Mouse (Mus musculus) testis, postnatal 14 days (tissue): Measurements from ENCODE around the gene Adam30.

Experiments
- DNase-seq: peaks from one replicate; pipeline ENCODE4 v3.0.0; 2021; ENCODE audit warnings: low spot score

Gene Adam30

DNA sequence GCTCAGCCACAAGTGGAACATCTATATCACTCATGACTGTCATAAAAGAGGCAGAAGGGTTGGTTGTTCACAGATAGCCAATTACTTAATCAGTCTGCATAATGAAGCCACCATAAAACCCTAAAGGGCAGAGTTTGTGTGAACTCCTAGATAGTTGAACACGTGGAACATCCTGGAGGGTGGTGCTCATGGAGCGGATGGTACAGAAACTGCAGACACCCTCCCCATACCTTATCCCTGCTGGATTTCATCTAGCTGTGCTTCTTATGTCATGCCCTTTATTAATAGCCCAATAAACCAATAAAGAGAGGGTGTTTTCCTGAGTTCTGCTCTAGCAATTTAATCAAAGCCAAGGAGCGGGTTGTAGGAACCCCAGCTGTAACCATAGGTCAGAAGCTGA lies 27.3 kb downstream of the Adam30 start:
- no peak for DNase-seq

DNA sequence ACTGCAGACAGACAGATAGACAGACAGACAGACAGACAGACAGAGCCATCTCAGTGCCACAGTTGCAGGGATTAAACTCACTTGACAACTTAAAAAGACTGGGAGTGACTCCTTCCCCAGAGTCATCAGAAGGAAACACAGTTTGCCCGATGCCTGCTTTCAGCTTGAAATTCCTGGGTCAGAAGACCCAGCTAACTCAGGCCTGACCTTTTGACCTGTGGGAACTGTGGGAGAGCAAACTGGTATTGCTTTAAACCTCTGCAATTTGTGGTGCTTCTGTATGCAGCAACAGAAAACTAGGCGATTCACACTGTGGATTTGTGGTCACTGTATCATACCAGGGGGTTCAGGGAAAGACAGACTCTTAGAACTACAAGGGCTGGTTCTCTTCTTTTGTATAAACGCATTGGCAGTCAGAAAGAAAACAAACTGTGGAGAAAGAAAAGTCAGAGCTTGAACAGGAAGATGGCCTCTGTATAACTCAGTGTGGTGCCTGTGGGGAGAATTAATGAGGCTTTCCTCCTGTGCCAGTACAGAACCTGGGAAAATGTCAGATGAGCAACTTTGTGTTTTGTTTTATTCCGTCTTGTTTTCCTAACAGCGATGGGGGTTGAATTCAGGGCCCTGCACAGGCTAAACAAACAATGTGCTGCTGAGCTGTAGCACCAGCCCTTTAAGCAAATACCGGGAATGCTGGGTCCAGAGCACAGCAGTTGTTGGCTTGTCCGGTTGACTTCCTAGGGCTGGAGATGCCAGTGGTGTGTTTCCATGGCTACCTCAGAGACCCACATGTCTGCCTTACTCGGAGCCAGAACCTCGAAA lies 37.5 kb downstream of the Adam30 start:
- DNase-seq = no peak

DNA sequence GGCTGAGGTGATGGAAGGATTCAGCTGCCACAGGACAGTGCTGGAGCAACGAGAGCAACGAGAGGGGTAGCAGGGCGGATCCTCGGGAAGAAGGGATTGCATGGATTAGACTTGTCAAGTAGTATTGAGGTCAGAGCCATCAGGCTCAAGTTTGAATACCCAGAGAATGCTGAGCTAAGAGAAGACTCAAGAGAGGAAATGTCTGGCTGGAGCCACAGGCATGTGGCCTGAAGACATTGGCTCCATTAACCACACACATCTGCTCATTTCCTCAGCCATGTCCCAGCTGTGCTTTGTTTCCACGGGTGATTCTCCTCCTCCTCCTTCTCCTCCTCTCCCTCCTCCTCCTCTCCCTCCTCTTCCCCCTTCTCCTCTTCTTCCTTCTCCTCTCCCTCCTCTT lies 39.3 kb downstream of the Adam30 start:
- no peak for DNase-seq

DNA sequence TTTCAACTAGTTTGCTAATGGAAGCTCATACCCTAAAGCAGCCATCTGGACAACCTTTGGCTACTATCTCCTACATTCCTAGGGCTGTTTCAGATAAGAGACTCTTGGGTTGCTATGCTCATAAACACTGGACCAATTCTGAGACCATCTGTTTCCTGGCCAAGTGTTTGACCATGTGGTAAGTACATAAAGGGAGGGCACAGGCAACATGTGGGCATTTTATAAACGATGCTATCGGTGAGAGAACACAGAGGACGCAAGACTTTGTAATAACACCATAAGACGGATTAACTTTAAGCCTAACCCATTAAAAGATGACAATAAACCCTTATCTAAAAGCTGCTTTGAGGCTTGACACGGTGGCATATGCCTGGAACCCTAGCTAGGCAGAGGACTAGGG lies 42.9 kb downstream of the Adam30 start:
- no peak for DNase-seq

DNA sequence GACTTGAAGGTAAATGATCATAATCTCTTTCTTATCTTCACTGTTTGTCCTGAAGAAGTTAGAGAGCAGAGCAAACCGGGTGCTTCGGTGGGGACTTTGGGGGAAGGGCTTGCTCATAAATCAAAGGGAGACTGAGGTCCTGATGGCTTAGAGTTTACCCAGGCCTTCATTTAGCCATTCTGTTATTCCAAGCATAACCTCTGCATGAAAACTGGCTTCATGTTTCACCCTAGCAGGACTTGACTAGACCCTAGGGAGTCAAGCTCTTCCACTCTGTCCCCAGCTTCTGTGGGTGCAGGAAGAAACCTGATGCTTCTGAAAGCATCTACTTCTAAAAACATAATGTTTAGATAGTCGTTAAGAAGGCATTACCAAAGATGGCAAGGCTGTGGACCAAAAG lies 46.5 kb downstream of the Adam30 start:
- no peak for DNase-seq

DNA sequence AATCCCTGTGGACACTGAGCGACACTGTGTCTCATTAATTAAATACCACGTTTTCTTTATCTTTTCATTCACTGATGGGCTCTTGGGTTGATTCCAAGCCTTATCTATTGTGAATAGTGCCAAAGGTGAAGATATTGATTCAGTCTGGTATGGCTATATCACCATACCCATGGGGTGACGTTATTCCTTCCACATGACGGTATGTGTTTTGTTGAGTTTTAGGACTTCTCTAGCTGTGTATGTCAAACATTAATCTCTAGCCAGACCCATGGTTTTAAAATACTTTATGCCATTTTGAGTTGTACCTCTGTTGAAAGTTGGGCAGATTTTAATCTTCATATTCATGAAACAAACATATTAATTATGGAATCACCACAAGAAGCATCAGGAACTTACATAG lies 48.7 kb downstream of the Adam30 start:
- DNase-seq = no peak

DNA sequence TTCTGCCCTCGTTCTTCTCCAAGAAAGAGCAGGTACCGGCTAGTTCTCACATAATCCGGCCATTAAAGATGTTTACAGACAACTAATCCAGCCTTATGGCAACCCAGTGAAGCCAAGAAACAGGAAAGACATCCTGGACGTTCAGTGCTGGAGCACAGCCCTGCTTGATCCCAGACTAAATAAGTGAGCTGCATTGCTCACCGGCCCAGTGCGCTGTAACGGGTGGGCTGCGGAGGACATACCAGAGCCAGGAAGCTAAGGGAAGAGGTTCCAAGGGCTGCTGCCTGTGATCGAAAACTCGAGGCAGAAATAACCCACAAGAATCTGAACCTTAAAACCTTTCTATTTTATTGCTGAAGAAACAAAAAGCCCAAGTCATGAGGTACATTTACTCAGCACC lies 50.4 kb downstream of the Adam30 start:
- no peak for DNase-seq

DNA sequence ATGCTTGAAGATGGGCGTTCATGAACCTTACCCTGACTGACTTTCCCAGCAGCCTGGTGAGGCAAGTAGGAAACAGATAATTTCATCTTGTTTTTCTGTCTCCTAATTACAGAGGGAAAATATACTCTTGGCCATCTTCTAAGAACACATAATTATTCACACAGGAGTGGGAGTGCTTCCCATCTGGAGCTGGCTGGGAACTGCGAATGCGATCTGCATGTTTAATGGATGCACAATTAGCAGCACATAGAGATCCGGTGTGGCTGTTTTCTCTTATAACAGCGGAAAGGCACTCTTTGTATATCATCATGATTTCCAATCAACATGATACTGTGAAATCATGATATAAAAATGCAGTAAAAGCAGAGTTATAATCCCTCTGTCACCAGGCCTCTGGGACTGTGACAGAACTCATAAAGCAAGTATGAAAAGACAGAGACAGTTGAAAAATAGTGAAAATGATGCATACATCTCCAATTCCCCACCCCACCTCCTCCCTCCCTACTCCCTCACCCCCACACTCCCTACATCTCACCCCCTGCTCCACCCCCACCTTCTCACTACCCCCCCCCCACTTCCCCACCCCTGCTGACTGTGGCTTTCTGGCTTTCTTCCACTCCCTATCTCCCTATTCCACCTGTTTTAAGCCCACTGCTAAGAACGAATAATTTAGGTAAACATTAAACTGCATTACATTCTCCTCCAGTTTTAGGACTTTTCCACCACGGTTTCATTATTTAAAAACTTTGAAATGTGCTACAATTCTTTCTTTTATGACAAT lies 51.1 kb downstream of the Adam30 start:
- no peak for DNase-seq
